Mouse (Mus musculus) neutrophil, adult 59 days (primary cell): Measurements from ENCODE around the gene Olfr324. TPM values are rescaled to one million over a fixed set of nuclear protein-coding genes. Genes with fewer than 3 reads are reported as not detected.

Source experiments
- total RNA-seq, 2 experiments: library from RNA; stranded (reverse); gene quantifications; 1 replicate in 1 of 2; 2 replicates in 1 of 2; pipeline ENCODE4 v1.2.4; 2023

The Olfr324 gene
- total RNA-seq = not detected

DNA sequence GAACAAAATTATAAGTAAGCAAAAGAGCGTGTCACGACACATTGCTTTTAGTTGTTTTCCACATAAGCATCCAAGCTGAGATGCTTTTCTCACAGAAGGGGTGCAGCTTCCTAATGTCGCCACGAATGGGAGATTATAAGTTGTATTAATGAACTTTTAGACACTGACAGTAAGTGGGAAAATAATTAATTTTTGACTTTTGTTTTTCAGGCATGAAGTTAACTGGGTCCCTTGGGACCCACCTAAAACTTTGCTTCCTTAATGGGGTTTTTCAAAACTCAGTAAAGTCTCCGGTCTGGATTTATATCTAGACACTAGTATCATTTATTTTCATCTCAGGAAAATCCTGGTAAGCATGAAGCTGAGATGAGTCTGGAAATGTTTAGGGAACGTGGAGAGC, at the start of gene Olfr324:
TSS of gene Olfr324 (plus strand) at position 301 of the 400 bp plus-strand sequence.

DNA sequence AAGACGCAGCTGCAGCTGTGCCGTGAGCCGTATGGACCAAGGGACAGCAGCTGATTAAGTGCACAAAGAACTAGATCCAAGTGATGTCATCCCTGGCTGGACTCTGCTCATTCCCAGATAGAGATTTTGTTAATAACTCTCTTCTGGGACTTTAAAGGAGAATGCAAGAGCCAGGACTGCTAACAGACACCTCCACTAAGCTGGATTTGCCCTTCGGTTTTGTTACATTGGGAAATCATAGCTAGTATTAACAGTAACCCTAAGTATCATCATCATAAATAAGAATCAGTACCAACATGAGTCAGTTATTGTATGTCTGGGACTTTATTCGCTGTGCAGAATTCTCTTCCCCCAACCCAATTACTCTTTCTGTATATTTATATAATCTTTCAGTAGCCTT, 48.6 kb upstream of the Olfr324 start, which contains the start of gene Olfr329-ps:
TSS of gene Olfr329-ps (minus strand) at position 101 of the 400 bp plus-strand sequence.

DNA sequence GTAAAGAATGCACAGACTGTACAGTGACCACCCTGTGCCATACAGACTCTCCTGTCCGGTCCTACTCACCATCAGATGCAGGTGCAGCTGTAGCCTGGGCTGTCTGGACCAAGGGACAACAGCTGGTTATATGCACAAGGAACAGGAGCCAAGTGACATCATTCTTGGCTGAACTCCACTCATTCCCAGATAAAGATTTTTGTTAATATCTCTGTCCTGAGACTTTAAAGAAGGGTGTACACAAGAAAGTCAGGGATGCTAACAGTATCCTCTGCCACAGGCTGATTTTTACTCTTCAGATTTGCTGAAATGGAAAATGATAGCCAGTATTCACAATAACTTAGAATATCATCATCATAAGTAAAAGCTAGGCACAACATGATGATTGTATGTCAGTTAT, 39.4 kb upstream of the Olfr324 start, which contains the start of gene Olfr328:
TSS of gene Olfr328 (minus strand) at position 101 of the 400 bp plus-strand sequence.

DNA sequence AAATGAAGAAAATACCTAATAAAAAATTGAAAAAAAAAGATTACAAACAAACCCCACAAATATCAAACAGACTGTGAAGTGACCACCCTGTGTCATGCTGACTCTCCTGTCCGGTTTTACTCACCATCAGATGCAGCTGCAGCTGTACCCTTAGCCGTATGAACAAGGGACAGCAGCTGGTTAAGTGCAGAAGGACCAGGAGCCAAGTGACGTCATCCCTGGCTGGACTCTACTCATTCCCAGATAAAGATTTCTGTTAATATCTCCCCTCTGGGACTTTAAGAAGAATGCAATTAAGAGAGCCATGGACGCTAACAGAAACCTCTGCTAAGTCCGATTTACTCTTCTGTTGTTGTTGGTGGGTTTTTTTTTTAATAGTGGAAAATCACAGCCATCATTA, 24.5 kb upstream of the Olfr324 start, which contains the start of gene Olfr224:
TSS of gene Olfr224 (minus strand) at position 149 of the 400 bp plus-strand sequence.

DNA sequence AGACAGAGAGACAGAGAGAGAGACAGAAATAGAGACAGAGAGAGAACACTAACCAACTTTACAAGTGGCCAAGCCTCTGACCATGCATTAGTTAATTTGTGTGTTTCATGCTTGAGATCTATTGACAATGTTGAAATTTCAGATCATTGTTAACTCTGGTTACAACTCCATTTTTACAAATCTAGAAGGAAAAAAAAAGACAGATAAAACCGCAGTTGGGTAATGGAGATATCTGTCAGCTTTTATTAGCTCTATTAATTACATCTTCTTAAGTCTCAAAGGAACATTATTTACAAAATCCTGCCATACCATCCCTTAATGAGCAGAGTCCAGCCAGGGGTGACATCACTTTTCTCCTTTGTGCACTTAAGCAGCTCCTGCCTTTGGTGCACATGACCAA, 17.5 kb upstream of the Olfr324 start, which contains the start of gene Olfr325:
TSS of gene Olfr325 (plus strand) at position 301 of the 400 bp plus-strand sequence.

DNA sequence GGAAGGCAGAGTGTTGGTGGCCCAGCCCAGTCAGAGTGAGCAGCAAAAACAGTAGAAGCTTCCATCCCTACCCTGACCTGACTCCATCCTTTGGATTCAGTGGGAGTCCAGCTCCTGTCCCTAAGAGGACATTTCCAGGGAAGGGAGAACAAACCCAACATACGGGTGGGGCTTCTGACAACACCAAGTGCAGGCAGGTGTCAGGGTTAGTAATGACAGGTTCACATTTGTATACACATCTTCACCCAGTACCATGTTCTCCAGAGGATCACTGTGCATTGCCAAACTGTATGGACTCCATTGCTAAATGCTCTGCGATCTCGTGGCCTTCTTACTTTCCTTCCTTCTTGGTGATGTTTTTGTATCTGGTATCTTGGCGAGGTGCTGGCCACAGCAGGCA, 21.1 kb downstream of the Olfr324 start, which contains the start of gene 2210407C18Rik:
TSS of gene 2210407C18Rik (minus strand) at position 101 of the 400 bp plus-strand sequence.

GRCm38 (mm10) chr11:58630401-58630800, 35.5 kb downstream of the Olfr324 start, which contains the start of gene Olfr323:
Gene Olfr323 (minus strand): TSS chr11:58630501.

GRCm38 (mm10) chr11:58640272-58640867, 45.5 kb downstream of the Olfr324 start, which contains the start of gene Trim58:
Gene Trim58 (plus strand): TSS chr11:58640465.

Other genes starting within 250 kb of the Olfr324 start
- gene Lypd8, start 216.1 kb upstream of the Olfr324 start, total RNA-seq = not detected
- not detected for gene 1810065E05Rik, start 174.0 kb upstream of the Olfr324 start, total RNA-seq
- not detected for gene Gm12253, start 162.6 kb upstream of the Olfr324 start, total RNA-seq
- not detected for gene Lypd9, start 142.2 kb upstream of the Olfr324 start, total RNA-seq
- gene Olfr30, start 132.8 kb upstream of the Olfr324 start, total RNA-seq = not detected
- not detected for gene Olfr332, start 102.6 kb upstream of the Olfr324 start, total RNA-seq
- not detected for gene Olfr331, start 92.5 kb upstream of the Olfr324 start, total RNA-seq
- gene Olfr330, start 60.3 kb upstream of the Olfr324 start, total RNA-seq = not detected
- gene Olfr329-ps, start 48.7 kb upstream of the Olfr324 start, total RNA-seq = not detected
- under 1 TPM; 0.16 to 0.44 TPM for gene Olfr328, start 39.5 kb upstream of the Olfr324 start, total RNA-seq
- not detected for gene Olfr224, start 24.6 kb upstream of the Olfr324 start, total RNA-seq
- not detected for gene Olfr325, start 17.4 kb upstream of the Olfr324 start, total RNA-seq
- gene 2210407C18Rik, start 21.0 kb downstream of the Olfr324 start, total RNA-seq = not detected
- gene Olfr323, start 35.4 kb downstream of the Olfr324 start, total RNA-seq = not detected
- 1 to 10 TPM in 1 of 2 experiments, under 1 TPM in 1; 0.88 to 1.2 TPM for gene Trim58, start 45.4 kb downstream of the Olfr324 start, total RNA-seq
- gene Olfr322, start 63.7 kb downstream of the Olfr324 start, total RNA-seq = under 1 TPM in 1 of 2 experiments, not detected in 1; 0.07 TPM
- gene Olfr320, start 86.0 kb downstream of the Olfr324 start, total RNA-seq = not detected
- gene Olfr319, start 104.0 kb downstream of the Olfr324 start, total RNA-seq = not detected
- gene Olfr318, start 128.9 kb downstream of the Olfr324 start, total RNA-seq = under 1 TPM; 0.11 to 0.18 TPM
- not detected for gene Olfr317, start 144.1 kb downstream of the Olfr324 start, total RNA-seq
- not detected for gene Olfr316, start 157.6 kb downstream of the Olfr324 start, total RNA-seq
- gene Olfr315, start 178.1 kb downstream of the Olfr324 start, total RNA-seq = not detected
- not detected for gene Olfr314, start 187.8 kb downstream of the Olfr324 start, total RNA-seq
- gene Fam183b, start 206.8 kb downstream of the Olfr324 start, total RNA-seq = not detected
- gene Olfr313, start 219.9 kb downstream of the Olfr324 start, total RNA-seq = not detected
- gene Olfr312, start 234.1 kb downstream of the Olfr324 start, total RNA-seq = not detected
- not detected for gene Olfr311, start 244.1 kb downstream of the Olfr324 start, total RNA-seq